Mouse (Mus musculus) kidney, postnatal 36 days (tissue): ENCODE data around the gene Phf12.

Experiments
- DNase-seq, 2 experiments: peaks; one replicate each; pipeline ENCODE4 v3.0.0; 2021 to 2022; ENCODE audit warnings: mixed read lengths in 2 of 2

The Phf12 gene

DNA sequence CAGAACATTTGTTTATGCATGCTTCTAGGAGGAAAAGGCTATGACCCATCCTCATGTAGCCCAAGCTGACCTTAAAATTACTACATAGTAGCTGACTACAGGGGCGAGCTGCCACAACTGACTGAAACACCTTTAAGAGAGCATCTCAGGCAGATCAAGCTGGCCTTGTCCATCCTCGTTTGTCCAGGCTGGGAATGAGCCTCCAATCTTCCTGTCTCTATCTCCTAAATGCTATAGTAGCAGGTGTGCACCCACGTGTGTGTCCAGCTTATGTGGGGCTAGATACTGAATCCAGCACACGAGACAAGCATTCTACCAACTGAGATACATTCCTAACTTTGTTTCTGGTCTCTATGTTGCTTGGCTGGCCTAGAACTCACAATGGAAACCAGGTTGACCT, 92.1 kb downstream of the Phf12 start:
- DNase-seq = no peak
